Mouse (Mus musculus): ENCODE measurements around the gene F11r.

- TF ChIP-seq GATA1 (IDR thresholded peaks at IDR 0.05; ENCODE audit: borderline replicate concordance, low read length), result no peak
- no peak for TF ChIP-seq FLI1 (IDR thresholded peaks at IDR 0.05; ENCODE audit: low read length)
Measured at GRCm38 (mm10) chr1:171446854-171447253, 9.5 kb downstream of the F11r start.
